Mouse (Mus musculus): ENCODE results near the gene Kif7.

Gene Kif7

GRCm38 (mm10) chr7:79727091-79727490 lies 11.6 kb upstream of the Kif7 start:
- DNase-seq (ENCODE audit: inconsistent ontology term): peak; percentile 36

DNA sequence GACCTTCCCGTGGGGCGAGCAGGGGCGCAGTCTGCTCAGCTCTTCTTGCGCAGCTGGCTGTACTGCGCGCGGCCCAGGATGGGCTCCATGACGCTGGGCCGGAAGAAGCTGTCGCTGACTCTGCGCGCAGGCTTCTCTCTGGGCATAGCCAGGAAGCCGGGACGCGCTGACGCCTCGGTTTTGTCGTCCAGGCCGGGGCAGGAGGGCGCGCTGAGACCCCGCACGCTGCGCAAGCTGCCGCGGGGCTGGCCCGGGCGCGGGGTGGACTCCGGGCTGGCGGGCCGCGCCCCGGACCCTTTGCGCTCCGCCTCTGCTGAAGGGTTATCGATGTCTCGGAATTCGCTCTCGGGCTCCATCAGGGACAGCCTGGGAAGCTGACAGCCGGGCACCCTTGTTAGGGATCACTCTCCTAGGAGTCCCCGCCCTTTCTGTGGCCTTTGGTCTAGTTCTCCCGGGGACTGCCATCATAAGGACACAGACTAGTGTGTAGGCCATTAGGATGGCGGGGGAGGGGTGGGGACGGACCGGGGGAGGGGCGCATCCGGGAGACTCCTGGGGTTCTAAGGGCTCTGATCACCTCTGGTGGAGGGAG lies 6.0 kb upstream of the Kif7 start:
- peak; percentile 52 for DNase-seq (ENCODE audit: inconsistent ontology term)

DNA sequence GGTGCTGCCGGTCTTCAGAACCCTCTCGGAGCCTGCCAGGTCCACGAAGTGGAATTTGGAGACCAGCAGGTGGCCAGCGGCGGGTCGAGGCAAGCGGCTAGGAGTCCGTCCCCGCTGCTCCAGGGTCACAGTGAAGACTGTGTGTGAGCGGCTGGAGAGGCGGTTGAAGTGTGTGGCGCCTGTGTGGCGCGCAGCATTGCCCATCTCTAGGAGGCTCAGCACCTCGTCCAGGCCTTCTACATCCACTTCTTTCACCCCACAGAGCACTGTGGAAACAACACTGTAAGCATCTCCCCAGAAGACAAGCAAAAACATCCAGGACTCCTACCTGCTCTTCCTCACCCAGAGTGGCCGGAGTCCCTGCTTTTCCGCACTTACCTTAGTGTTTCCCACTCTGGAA lies 4.7 kb downstream of the Kif7 start:
- DNase-seq (ENCODE audit: inconsistent ontology term): no peak

GRCm38 (mm10) chr7:79710130-79710607 lies 5.4 kb downstream of the Kif7 start:
- peak; percentile 59 for DNase-seq (ENCODE audit: inconsistent ontology term)

GRCm38 (mm10) chr7:79705210-79705609 lies 10.3 kb downstream of the Kif7 start:
- DNase-seq (ENCODE audit: inconsistent ontology term): no peak

- DNase-seq (ENCODE audit: inconsistent ontology term): no peak
Observed at GRCm38 (mm10) chr7:79702755-79703154, 12.8 kb downstream of the Kif7 start.

DNA sequence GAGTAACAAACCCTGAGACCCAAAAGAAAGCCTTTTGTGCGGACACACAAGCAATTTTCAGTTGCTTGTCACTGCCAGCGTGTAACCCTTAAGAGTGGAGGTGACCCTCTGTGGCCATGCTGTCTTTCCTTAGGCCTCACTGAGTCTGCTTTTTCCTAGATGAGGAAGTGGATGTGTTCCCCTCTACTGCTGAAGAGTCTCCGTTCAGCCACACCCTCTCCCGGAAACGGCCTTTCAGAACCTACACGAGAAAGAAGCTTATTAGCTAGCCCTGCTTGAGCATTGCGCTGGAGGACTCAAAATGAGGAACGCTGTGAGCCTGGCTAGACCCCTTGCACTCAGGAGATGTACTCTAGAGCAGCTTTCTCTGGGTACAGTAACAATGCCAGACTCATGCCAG lies 19.0 kb downstream of the Kif7 start:
- DNase-seq (ENCODE audit: inconsistent ontology term): no peak

DNA sequence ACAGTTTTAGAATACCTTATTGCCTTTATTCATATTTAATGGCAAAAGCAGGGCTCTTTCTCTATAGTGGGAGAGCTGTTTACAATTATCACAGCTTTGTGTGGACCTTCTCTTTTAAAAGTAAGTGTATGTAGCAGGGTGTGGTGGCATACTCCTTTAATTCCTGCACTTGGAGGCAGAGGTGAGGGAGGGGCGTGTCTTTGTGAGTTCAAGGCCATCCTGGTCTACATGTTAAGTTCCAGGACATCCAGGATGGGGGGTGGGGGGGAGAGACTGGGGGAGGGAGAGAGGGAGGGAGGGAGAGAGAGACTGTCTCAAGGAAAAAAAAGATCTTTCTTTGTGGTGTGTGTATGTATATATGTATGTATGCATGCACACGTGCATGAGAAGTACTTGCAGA lies 35.3 kb downstream of the Kif7 start:
- no peak for DNase-seq (ENCODE audit: inconsistent ontology term)

- no peak for DNase-seq (ENCODE audit: inconsistent ontology term)
Observed at GRCm38 (mm10) chr7:79679186-79679585, 36.3 kb downstream of the Kif7 start.

DNA sequence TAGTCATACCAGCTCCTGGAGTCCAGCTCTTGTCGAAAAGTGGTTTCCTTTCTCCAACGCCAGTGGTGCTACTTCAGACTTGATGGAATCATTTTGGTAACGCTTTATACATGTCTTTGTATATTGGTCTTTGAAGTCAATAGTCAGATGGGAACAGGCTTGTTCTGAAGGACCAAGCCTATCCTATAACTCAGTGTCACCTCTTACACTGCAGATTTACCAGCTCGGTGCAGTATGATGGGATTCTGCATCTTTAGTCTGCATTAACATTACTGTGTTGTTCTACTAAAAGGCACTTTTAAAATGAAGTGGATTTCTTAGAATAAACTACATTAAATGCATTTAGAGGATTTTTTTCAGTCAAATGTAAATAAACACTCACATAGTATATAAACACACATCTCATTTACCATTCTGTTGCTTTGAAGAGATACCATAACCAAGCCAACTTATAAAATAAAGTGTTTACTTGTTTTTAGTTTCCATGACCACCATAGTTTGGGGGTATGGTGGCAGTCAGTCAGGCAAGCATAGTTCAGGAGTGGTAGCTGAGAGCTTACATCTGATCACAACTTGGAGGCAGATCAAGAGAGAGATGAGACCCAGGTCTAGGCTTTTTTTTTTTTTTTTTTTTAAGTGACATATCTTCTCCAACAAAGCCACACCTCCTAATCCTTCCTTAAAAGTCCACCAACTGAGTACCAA lies 44.5 kb downstream of the Kif7 start:
- no peak for DNase-seq (ENCODE audit: inconsistent ontology term)

DNA sequence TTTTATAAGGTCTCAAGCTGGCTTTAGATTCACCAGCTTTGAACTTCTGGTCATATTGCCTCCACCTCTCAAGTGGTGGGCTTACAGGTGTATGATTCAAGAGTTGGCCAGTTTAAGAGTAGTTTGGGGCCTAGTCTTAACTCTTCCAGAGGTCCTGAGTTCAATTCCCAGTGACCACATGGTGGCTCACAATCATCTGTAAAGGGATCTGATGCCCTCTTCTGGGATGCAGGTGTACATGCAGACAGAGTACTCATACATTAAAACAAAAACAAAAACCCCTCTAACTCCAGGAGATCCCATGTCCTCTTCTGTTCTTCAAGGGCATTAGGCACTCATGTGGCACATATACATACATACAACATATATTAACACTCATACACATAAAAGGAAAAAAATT lies 48.8 kb downstream of the Kif7 start:
- DNase-seq (ENCODE audit: inconsistent ontology term): no peak

DNA sequence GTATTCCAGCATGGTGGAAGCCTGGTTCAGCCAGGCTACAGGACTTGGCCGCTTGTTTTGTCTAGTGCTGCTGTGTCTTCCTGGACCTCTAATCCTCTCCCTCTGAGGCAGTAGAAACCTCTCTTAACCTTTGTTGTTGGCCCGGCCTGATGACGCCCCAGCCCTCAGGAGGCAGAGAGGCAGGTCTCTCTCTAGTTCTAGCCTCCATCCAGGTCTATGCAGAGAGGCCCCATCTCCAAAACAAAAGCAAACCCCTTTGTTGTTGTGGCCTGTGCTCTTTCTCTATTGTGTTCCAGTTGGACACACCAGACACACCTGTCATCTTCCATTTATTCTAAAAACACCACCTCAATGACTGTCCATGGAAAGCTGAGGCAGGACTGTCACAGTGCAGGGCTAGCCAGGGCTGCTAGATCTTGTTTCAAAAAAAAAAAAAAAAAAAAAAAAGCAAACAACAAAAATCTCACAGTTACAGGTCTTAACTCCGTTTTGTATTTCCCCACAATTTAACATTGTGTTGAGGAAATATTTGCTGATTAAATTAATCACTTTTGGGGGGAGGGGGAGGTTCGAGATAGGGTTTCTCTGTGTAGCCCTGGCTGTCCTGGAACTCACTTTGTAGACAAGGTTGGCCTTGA lies 54.1 kb downstream of the Kif7 start:
- no peak for DNase-seq (ENCODE audit: inconsistent ontology term)

- peak; percentile 2 for DNase-seq (ENCODE audit: inconsistent ontology term)
Observed at GRCm38 (mm10) chr7:79660291-79661150, 55.0 kb downstream of the Kif7 start.

- DNase-seq (ENCODE audit: inconsistent ontology term): peak; percentile 100
Observed at GRCm38 (mm10) chr7:79659578-79660290, 55.8 kb downstream of the Kif7 start, which contains the start of gene Ticrr. Gene Ticrr (plus strand): TSS chr7:79660196.

DNA sequence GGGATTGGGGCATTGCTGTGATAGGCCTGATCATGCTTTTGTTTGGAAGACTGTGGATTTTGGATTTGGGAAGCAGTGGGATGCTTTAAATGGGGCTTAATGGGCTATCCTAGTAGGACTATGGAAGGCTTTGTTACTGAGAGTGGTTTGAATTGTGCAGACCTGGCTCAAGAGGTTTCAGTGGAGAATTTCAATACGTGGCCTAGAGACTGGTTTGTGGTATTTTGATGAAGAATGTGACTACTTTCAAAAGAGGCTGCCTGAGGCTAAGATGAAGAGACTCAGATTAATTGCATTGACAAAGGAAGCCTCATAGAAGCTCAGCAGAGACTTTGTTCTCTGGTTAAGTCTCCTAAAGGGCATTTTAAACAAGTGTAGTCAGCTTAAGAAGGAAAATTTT lies 60.9 kb downstream of the Kif7 start:
- DNase-seq (ENCODE audit: inconsistent ontology term): peak; percentile 62

DNA sequence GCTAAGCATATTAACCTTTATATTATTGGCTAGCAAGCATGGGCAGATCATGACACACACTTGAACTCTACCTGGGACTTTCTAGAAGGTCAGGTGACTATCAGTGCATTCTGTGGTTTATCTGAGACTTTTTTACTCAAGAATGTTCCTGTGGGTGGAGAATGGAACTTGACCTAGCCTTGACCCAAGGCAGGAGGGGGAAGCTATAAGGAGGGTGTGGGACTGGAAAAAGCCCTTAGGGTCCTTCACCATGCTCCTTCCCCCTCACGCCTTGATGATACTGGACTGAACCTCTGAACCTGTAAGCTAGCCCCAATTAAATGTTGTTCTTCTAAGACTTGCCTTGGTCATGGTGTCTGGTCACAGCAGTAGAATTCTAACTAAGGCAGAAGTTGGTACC lies 61.3 kb downstream of the Kif7 start:
- DNase-seq (ENCODE audit: inconsistent ontology term): peak; percentile 4

- peak; percentile 17 for DNase-seq (ENCODE audit: inconsistent ontology term)
Observed at GRCm38 (mm10) chr7:79649005-79649404, 66.5 kb downstream of the Kif7 start.

Measured in Muller cell, postnatal 12 days (primary cell).